9 mouse cellular contexts compared by ENCODE assay signal in the genomic region with DNA sequence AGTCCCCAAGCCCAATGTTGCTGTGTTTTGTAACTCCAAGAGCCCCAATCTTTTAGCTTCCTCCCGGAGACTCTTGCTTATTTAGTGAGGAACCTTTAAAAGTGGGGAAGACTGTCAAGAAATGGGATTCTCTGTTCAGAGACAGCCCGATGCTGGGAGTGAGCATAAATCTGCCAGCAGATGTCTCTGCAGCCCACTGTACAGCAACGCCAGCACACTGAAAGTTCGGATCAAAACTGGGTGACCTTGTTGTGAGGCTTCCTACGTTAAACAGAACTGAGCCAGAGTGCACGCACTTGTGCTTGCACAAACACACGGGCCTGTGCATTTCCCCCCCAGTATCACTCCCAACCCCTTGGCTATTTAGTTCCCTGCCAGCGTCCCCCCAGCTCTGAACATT. TPM values are rescaled to one million over a fixed set of nuclear protein-coding genes. Genes with fewer than 3 reads are reported as not detected.
DNase-seq lines count a peak whose midpoint lies in the region; ATAC-seq and TF ChIP-seq lines count a peak whose summit lies in the region.
"Had no signal": no experiment of that assay in that cellular context is flagged by ENCODE, and none has a peak within 500 bp of the region (broad histone marks: within the 10 kb centered on the region; RNA-seq: fewer than 3 reads in every experiment).

No protein-coding gene starts in this region.

- peak; percentile 74 for TF ChIP-seq CTCF in liver, adult 2 months (IDR thresholded peaks at IDR 0.05; ENCODE audit: low read depth, low read length)

- no peak for ATAC-seq in liver, embryonic 12.5 days
- peak; percentile 45; the same call in 1 of the 2 replicates for ATAC-seq in intestine, embryonic 15.5 days

- no peaks in the 10 kb centered on the region for H3K27me3 ChIP-seq in liver, adult 2 months (ENCODE audit: control insufficient read depth, insufficient read depth, low read length)
- H3K27me3 ChIP-seq in liver, embryonic 12.5 days (replicated peaks): peaks cover 7% of the 10 kb centered on the region
- H3K27me3 ChIP-seq in intestine, embryonic 15.5 days (replicated peaks): no peaks in the 10 kb centered on the region

- 19% methylated on average over 8 of the region's 8 CpGs for WGBS in liver, adult 2 months
- whole genome bisulfite sequencing in liver, embryonic 12.5 days (ENCODE audit: insufficient replicate concordance): 48% methylated on average over 8 of the region's 8 CpGs
- WGBS in intestine, embryonic 15.5 days: 35% methylated on average over 8 of the region's 8 CpGs

- H3K27ac ChIP-seq in liver, adult 2 months (replicated peaks; ENCODE audit: insufficient read depth, low read depth, low read length): no peak overlapping the region
- no peak overlapping the region for H3K27ac ChIP-seq in liver, embryonic 12.5 days
- H3K27ac ChIP-seq in intestine, embryonic 15.5 days: no peak overlapping the region

- H3K9me3 ChIP-seq in liver, embryonic 12.5 days (replicated peaks): no peaks in the 10 kb centered on the region
- H3K9me3 ChIP-seq in intestine, embryonic 15.5 days: no peaks in the 10 kb centered on the region
- H3K9me3 ChIP-seq: G1E had no signal

- no peaks in the 10 kb centered on the region for H3K36me3 ChIP-seq in liver, adult 2 months (ENCODE audit: control insufficient read depth, insufficient read depth, low read length)
- no peaks in the 10 kb centered on the region for H3K36me3 ChIP-seq in liver, embryonic 12.5 days
- no peaks in the 10 kb centered on the region for H3K36me3 ChIP-seq in intestine, embryonic 15.5 days
- H3K36me3 ChIP-seq: G1E had no signal

- no peaks in the 10 kb centered on the region for H3K4me1 ChIP-seq in liver, adult 2 months (ENCODE audit: control insufficient read depth, insufficient read depth, low read length)
- H3K4me1 ChIP-seq in liver, embryonic 12.5 days: no peaks in the 10 kb centered on the region
- H3K4me1 ChIP-seq in intestine, embryonic 15.5 days (replicated peaks): no peaks in the 10 kb centered on the region

- H3K9ac ChIP-seq in liver, adult 2 months (ENCODE audit: low read depth, low read length): no peak overlapping the region
- H3K9ac ChIP-seq in liver, embryonic 12.5 days: no peak overlapping the region
- no peak overlapping the region for H3K9ac ChIP-seq in intestine, embryonic 15.5 days

- peak; percentile 26 for DNase-seq in cerebellum, adult 8-10 months
- no peak for DNase-seq in cerebellum, adult 11 months
- peak; percentile 38 for DNase-seq in liver, adult 2 months (ENCODE audit: extremely low read depth, low read depth, low spot score)
- peak; percentile 17 for DNase-seq in ZHBTc4 (ENCODE audit: low read depth, low spot score)
- DNase-seq in thymus, postnatal 14 days: peak; percentile 51
- no peak for DNase-seq in spleen, adult 18-20 months

- no peaks in the 10 kb centered on the region for H3K79me2 ChIP-seq in liver, adult 2 months (ENCODE audit: control insufficient read depth, insufficient read depth, low read length)

- H3K4me2 ChIP-seq in liver, embryonic 12.5 days: no peak overlapping the region
- H3K4me2 ChIP-seq in intestine, embryonic 15.5 days (replicated peaks): no peak overlapping the region

- TF ChIP-seq POLR2A in liver, adult 2 months (IDR thresholded peaks at IDR 0.05; ENCODE audit: extremely low read depth, insufficient read depth, low read length): no peak

- H3K4me3 ChIP-seq in liver, adult 2 months (ENCODE audit: insufficient read depth, low read depth, low read length): no peak overlapping the region
- H3K4me3 ChIP-seq in liver, embryonic 12.5 days: no peak overlapping the region
- no peak overlapping the region for H3K4me3 ChIP-seq in intestine, embryonic 15.5 days (replicated peaks)

RNA-seq across cellular contexts. Expression of a gene that starts 10.8 kb away (rescaled TPM):
- total RNA-seq in liver, adult 2 months (2014; rRNA removed): 3.8 and 4.4 TPM in 2 replicates
- 0.40 and 0.73 TPM in 2 replicates for polyA plus RNA-seq in liver, adult 2 months (2012; rRNA removed)
- 0.64 and 0.89 TPM in 2 replicates for polyA plus RNA-seq in liver, embryonic 12.5 days (2016; fragmentation: Nextera tagmentation; extraction: Ambion mirVana)
- polyA plus RNA-seq in intestine, embryonic 15.5 days (2015; fragmentation: Nextera tagmentation; extraction: Ambion mirVana): 9.1 and 10.3 TPM in 2 replicates
- polyA plus RNA-seq: G1E had no signal

Comparison
In these comparisons a context has a peak if more than half of its experiments do, and no peak if none do; other contexts are left out.
1. DNase-seq: peak in cerebellum, adult 8-10 months (single experiment), liver, adult 2 months (single experiment), ZHBTc4 (single experiment) and thymus, postnatal 14 days (single experiment); none in cerebellum, adult 11 months (single experiment) and spleen, adult 18-20 months (0 of 2).